Mouse (Mus musculus) neural tube, embryonic 15.5 days (tissue): Measurements from ENCODE around the gene Mrpl28. TPM values are rescaled to one million over a fixed set of nuclear protein-coding genes. Genes with fewer than 3 reads are reported as not detected.
"Not testable (repeated sequence)": the region's sequence is repeated elsewhere in the genome, so short reads cannot be mapped to it uniquely, and the experiment has no call there.

Experiments
- ATAC-seq: fragments of 200-750 bp; cut with Nextera tagmentation; 2 replicates; pipeline ENCODE4 v1.8.0; 2017; ENCODE audit warnings: mild to moderate bottlenecking, moderate TSS enrichment, moderate library complexity; ENCODE audit not compliant: low FRiP score
- H3K27ac ChIP-seq: fragments of 300-500 bp; sonication (generic); replicated peaks from 2 replicates; pipeline ENCODE4 v1.5.1; 2015; ENCODE audit warnings: mild to moderate bottlenecking, inconsistent platforms
- H3K27me3 ChIP-seq: fragments of 300-500 bp; sonication (generic); replicated peaks from 2 replicates; pipeline ENCODE4 v1.6.1; 2015; ENCODE audit warnings: inconsistent platforms
- H3K36me3 ChIP-seq: fragments of 300-500 bp; sonication (generic); 2 replicates; pipeline ENCODE4 v1.6.1; 2015; ENCODE audit warnings: inconsistent platforms
- H3K4me1 ChIP-seq: fragments of 300-500 bp; sonication (generic); 2 replicates; pipeline ENCODE4 v1.6.1; 2015; ENCODE audit warnings: inconsistent platforms
- H3K4me2 ChIP-seq: fragments of 300-500 bp; sonication (generic); 2 replicates; pipeline ENCODE4 v1.6.1; 2015; ENCODE audit warnings: inconsistent platforms, mild to moderate bottlenecking, moderate library complexity
- H3K4me3 ChIP-seq: fragments of 300-500 bp; sonication (generic); replicated peaks from 2 replicates; pipeline ENCODE4 v1.5.1; 2015; ENCODE audit warnings: mild to moderate bottlenecking, inconsistent platforms
- H3K9ac ChIP-seq: fragments of 300-500 bp; sonication (generic); replicated peaks from 2 replicates; pipeline ENCODE4 v1.6.1; 2015; ENCODE audit warnings: mild to moderate bottlenecking, inconsistent platforms
- H3K9me3 ChIP-seq: fragments of 300-500 bp; sonication (generic); replicated peaks from 2 replicates; pipeline ENCODE4 v1.6.1; 2016; ENCODE audit warnings: inconsistent platforms
- WGBS: fragments of 180-500 bp; shearing (Covaris S2); methylation state at CpG from one replicate; pipeline ENCODE4 v1.1.7; 2015; ENCODE audit warnings: mixed read lengths; 5-methylcytosine and 5-hydroxymethylcytosine counted together
- polyA plus RNA-seq: library from polyadenylated mRNA; unstranded; fragments of >200 nt; fragmentation: Nextera tagmentation; extraction: Ambion mirVana; gene quantifications from 2 replicates; pipeline ENCODE4 v1.2.1, GENCODE M21; 2015

Mrpl28 gene
- 186 and 187 TPM in 2 replicates for polyA plus RNA-seq

- Histone ChIP-seq H3K9me3 (no peaks in the 10 kb centered on the region), H3K27ac (peak within 1 kb of the TSS; percentile 66), H3K4me3 (peak within 1 kb of the TSS; percentile 97), H3K4me1 (peaks cover 29% of the 10 kb centered on the region), H3K9ac (peak within 1 kb of the TSS; percentile 79), H3K36me3 (peaks cover 29% of the 10 kb centered on the region), H3K4me2 (peak within 1 kb of the TSS; percentile 84), H3K27me3 (no peaks in the 10 kb centered on the region; the same call in 1 of the 2 replicates)
- peak; percentile 92 for ATAC-seq
- WGBS: under 1% methylated on average over 32 of the region's 32 CpGs
Observed at GRCm38 (mm10) chr17:26123267-26123684, at the start of gene Mrpl28. TSS of gene Mrpl28 (plus strand) at chr17:26123500.

DNA sequence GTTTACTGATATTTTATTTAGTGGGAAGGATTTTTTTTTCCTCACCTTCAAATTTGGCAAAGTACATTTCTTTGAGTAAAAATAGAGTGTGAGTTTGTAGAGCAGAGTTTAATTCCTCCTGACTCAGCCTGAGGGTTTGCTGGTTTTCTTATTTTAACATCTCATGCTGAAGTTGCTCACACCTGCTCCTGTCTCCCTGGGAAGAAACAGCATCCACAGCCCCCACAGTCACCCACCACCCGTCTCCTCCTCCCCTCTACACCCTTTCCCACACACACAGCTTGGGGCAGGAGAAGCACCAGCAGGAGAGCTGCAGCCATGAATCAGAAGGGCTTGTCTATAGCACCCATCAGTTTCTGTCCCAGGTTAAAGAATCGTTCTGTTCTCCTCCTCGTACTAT, 48.1 kb upstream of the Mrpl28 start:
- ATAC-seq: no peak
- WGBS: 68% methylated on average over 3 of the region's 3 CpGs
- H3K36me3 ChIP-seq: no peaks in the 10 kb centered on the region

DNA sequence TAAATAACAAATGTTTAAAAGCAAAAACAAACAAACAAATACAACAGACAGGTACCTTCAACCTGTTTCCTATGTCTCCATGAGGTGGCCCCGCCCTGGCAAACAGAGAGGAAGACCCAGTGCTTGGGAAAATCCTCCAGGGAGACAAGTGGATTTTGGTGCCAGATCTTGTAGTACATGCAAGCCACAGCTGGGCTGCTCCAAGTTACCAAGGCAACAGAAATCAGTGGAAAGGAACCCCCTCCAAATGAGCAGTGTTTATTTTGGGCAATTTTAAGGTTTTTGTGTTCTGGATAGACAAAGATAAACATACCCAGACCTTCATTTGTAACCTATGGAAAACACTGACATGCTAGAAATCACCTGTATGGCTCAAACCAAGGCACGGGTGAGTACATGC, 44.4 kb upstream of the Mrpl28 start:
- Histone ChIP-seq H3K36me3 (peaks cover 9% of the 10 kb centered on the region; the same call in 1 of the 2 replicates), H3K4me1 (no peaks in the 10 kb centered on the region), H3K27ac (no peak overlapping the region), H3K27me3 (no peaks in the 10 kb centered on the region), H3K9me3 (no peaks in the 10 kb centered on the region), H3K4me2 (no peak overlapping the region), H3K9ac (no peak overlapping the region), H3K4me3 (no peak overlapping the region)
- 71% methylated on average over 2 of the region's 2 CpGs for WGBS
- ATAC-seq: no peak

More for the DNA sequence above, 48.1 kb upstream of the Mrpl28 start:
- no peak overlapping the region for H3K27ac ChIP-seq
- peaks cover under 1% of the 10 kb centered on the region for H3K4me1 ChIP-seq
- H3K27me3 ChIP-seq: peaks cover 14% of the 10 kb centered on the region
- H3K9ac ChIP-seq: no peak overlapping the region
- no peak overlapping the region for H3K4me2 ChIP-seq
- no peaks in the 10 kb centered on the region for H3K9me3 ChIP-seq
- no peak overlapping the region for H3K4me3 ChIP-seq

GRCm38 (mm10) chr17:26080867-26081266, 42.4 kb upstream of the Mrpl28 start:
- Histone ChIP-seq H3K27ac (no peak overlapping the region), H3K4me1 (no peaks in the 10 kb centered on the region), H3K9ac (no peak overlapping the region), H3K36me3 (peaks cover 9% of the 10 kb centered on the region; the same call in 1 of the 2 replicates), H3K9me3 (no peaks in the 10 kb centered on the region), H3K27me3 (no peaks in the 10 kb centered on the region), H3K4me3 (no peak overlapping the region), H3K4me2 (no peak overlapping the region)
- 43% methylated on average over 2 of the region's 2 CpGs for WGBS
- ATAC-seq: no peak

GRCm38 (mm10) chr17:26087059-26087564, 36.2 kb upstream of the Mrpl28 start:
- Histone ChIP-seq H3K9ac (no peak overlapping the region), H3K27me3 (no peaks in the 10 kb centered on the region), H3K36me3 (peaks cover 10% of the 10 kb centered on the region), H3K9me3 (no peaks in the 10 kb centered on the region), H3K4me3 (no peak overlapping the region), H3K4me1 (peaks cover 12% of the 10 kb centered on the region), H3K27ac (no peak overlapping the region), H3K4me2 (no peak overlapping the region)
- 92% methylated on average over 9 of the region's 9 CpGs for WGBS
- no peak for ATAC-seq

DNA sequence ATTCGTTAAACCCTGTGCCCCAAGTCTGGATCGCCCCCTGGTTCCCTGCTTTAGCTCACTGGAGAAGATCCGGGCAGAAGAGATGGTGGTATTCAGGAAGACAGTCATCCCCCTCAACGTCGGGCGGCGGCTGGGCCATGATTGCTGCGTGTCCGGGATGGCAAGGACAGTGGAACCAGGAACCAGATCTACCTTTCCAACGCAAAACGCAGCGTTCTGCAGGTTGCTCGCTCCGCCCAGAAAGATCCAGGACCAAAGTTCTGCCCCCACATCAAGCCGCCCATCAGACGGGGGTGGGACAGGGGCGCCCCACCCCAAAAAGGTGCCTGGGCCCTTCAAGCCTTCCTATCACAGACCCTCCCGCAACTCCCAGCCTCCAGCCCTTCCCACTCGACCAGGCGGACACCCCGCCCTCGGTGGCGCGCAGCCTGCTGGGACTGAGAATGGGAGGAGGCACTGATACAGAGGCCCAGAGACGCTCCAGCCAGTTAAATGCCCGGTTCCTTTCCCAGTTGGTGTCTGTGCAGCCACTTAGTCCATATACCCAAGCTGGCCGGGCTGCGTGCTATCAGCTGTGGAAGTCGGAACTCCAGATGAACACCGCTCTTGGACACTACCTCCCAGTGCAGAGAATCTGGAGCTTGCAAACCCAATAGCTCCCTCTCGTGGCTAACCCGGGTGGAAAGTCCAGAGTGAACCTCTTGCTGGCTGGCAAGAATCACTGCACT, 33.2 kb upstream of the Mrpl28 start, which contains the start of gene Decr2:
TSS of gene Decr2 (minus strand) at position 433 of the 728 bp plus-strand sequence.
- WGBS: 2% methylated on average over 32 of the region's 32 CpGs
- peak within 1 kb of the TSS; percentile 71 for H3K9ac ChIP-seq

GRCm38 (mm10) chr17:26094531-26095110, 28.7 kb upstream of the Mrpl28 start:
- Histone ChIP-seq H3K36me3 (no peaks in the 10 kb centered on the region), H3K4me3 (peak overlapping the region; percentile 61), H3K9me3 (no peaks in the 10 kb centered on the region), H3K9ac (peak overlapping the region; percentile 66), H3K4me2 (peak overlapping the region; percentile 89), H3K27me3 (no peaks in the 10 kb centered on the region), H3K27ac (no peak overlapping the region), H3K4me1 (peaks cover 14% of the 10 kb centered on the region)
- no peak for ATAC-seq
- WGBS: 32% methylated on average over 9 of the region's 9 CpGs

More for the DNA sequence above, 33.2 kb upstream of the Mrpl28 start, which contains the start of gene Decr2:
- peak within 1 kb of the TSS; percentile 62 for H3K4me3 ChIP-seq
- no peaks in the 10 kb centered on the region for H3K27me3 ChIP-seq
- peaks cover 19% of the 10 kb centered on the region for H3K4me1 ChIP-seq
- H3K4me2 ChIP-seq: peak within 1 kb of the TSS; percentile 86
- H3K27ac ChIP-seq: peak within 1 kb of the TSS; percentile 86
- peak; percentile 89 for ATAC-seq
- H3K9me3 ChIP-seq: no peaks in the 10 kb centered on the region
- H3K36me3 ChIP-seq: peaks cover 4% of the 10 kb centered on the region; the same call in 1 of the 2 replicates

GRCm38 (mm10) chr17:26095121-26095740, 28.1 kb upstream of the Mrpl28 start, which contains the start of gene Nme4:
TSS of gene Nme4 (minus strand) at chr17:26095602.
- peak within 1 kb of the TSS; percentile 54; the same call in 1 of the 2 replicates for H3K27ac ChIP-seq
- peak; percentile 80 for ATAC-seq

GRCm38 (mm10) chr17:26098461-26098860, 24.8 kb upstream of the Mrpl28 start:
- H3K27ac ChIP-seq: no peak overlapping the region
- no peak overlapping the region for H3K9ac ChIP-seq
- no peaks in the 10 kb centered on the region for H3K9me3 ChIP-seq
- no peak for ATAC-seq
- H3K27me3 ChIP-seq: no peaks in the 10 kb centered on the region
- no peak overlapping the region for H3K4me3 ChIP-seq
- no peaks in the 10 kb centered on the region for H3K36me3 ChIP-seq
- no peak overlapping the region for H3K4me2 ChIP-seq
- H3K4me1 ChIP-seq: peaks cover 12% of the 10 kb centered on the region
- 92% methylated on average over 7 of the region's 7 CpGs for WGBS

More at GRCm38 (mm10) chr17:26095121-26095740, 28.1 kb upstream of the Mrpl28 start, which contains the start of gene Nme4:
- H3K4me2 ChIP-seq: peak within 1 kb of the TSS; percentile 89
- 4% methylated on average over 47 of the region's 47 CpGs for WGBS
- peak within 1 kb of the TSS; percentile 66 for H3K9ac ChIP-seq
- H3K27me3 ChIP-seq: no peaks in the 10 kb centered on the region
- H3K4me3 ChIP-seq: peak within 1 kb of the TSS; percentile 61
- H3K9me3 ChIP-seq: no peaks in the 10 kb centered on the region
- H3K36me3 ChIP-seq: no peaks in the 10 kb centered on the region
- H3K4me1 ChIP-seq: peaks cover 12% of the 10 kb centered on the region

DNA sequence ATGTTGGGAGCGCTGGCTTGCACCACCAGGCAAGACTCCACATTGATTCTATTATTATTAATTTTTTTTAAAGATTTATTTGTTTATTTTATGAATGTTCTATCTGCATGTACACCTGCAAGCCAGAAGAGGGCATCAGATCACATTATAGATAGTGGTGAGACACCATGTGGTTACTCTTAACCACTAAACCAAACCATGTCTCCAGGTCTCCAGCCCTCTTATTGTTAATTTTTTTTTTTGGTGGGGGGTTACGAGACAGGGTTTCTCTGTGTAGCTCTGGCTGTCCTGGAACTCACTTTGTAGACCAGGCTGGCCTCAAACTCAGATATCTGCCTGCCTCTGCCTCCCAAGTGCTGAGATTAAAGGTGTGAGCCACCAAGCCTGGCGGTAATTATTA, 24.0 kb upstream of the Mrpl28 start:
- H3K9me3 ChIP-seq, ATAC-seq, H3K4me2 ChIP-seq, H3K36me3 ChIP-seq, H3K27ac ChIP-seq, H3K9ac ChIP-seq, H3K27me3 ChIP-seq, H3K4me3 ChIP-seq: not testable (repeated sequence)
- 64% methylated on average over 3 of the region's 3 CpGs for WGBS
- peaks cover 12% of the 10 kb centered on the region for H3K4me1 ChIP-seq

DNA sequence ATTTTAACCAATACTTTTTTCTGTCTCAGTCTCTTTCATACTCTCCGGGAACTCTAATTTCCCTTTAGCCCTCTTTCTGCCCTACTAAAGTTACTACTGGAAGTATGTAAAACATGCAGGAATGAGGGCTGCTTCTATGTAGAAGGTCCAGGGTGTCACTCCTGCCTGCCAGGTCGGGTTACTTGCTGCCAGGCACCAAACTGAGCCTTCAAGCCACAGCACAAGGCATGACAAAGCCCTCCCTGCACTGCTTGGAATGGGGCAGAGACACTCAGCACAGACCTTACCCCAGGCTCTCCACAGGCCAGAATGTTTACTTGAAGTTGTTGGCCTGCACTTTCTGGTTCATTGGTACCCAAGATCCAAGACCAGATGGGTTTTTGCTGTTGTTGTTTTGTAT, 23.1 kb upstream of the Mrpl28 start:
- Histone ChIP-seq H3K4me1 (peaks cover 5% of the 10 kb centered on the region; the same call in 1 of the 2 replicates), H3K36me3 (no peaks in the 10 kb centered on the region), H3K4me3 (no peak overlapping the region), H3K27ac (no peak overlapping the region), H3K9ac (no peak overlapping the region), H3K9me3 (no peaks in the 10 kb centered on the region), H3K27me3 (no peaks in the 10 kb centered on the region), H3K4me2 (no peak overlapping the region)
- 42% methylated on average over 2 of the region's 2 CpGs for WGBS
- no peak for ATAC-seq
